Mouse (Mus musculus): ENCODE measurements around the gene Tada2b. TPM values are rescaled to one million over a fixed set of nuclear protein-coding genes. Genes with fewer than 3 reads are reported as not detected.

Tada2b gene
- polyA plus RNA-seq, 1 experiment, result 8.4 TPM

DNA sequence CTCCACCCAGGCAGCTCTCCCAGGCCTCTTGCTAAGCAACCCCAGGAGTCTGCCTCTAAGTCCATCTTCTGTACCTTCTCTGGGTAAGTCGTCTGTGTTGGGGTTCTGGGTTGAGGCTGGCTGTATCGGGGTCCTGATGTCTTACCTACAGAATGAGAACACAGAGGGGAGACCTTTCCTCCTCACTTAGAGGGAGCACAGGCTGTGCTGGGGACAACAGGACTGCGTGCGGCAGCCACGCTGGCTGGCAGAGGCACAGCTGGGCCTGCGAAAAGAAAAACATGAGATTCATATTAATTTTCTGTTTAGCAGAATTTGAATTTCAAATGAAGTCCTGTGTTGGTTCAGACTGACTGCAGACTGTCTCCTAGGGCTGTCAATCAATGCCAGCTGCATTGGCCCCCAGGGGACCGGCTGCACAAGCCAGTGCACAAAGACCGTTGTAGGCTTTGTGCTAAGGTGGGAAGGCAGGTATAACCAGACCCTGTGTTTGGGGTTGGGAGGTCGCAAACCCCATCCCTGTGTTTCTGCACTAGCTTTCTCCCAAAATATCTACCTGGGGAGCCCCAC, 49.6 kb downstream of the Tada2b start:
- Histone ChIP-seq H3K4me3 (ENCODE audit: low read depth, low read length) (no peak overlapping the region), H3K4me1 (ENCODE audit: control insufficient read depth, insufficient read depth, low read length) (no peaks in the 10 kb centered on the region), H3K27me3 (ENCODE audit: control insufficient read depth, insufficient read depth, low read length, poor library complexity, severe bottlenecking) (no peaks in the 10 kb centered on the region), H3K36me3 (ENCODE audit: control insufficient read depth, insufficient read depth, low read length, poor library complexity, severe bottlenecking) (no peaks in the 10 kb centered on the region), H3K9ac (ENCODE audit: low read depth, poor library complexity, severe bottlenecking) (no peak overlapping the region), H3K27ac (ENCODE audit: insufficient read depth, low read length) (no peak overlapping the region), H3K9me3 (replicated peaks; ENCODE audit: control insufficient read depth, insufficient read depth, low read length, poor library complexity, severe bottlenecking) (no peaks in the 10 kb centered on the region)
- no peak for TF ChIP-seq POLR2A (IDR thresholded peaks at IDR 0.05; ENCODE audit: insufficient read depth, low read length)
- TF ChIP-seq CTCF (IDR thresholded peaks at IDR 0.05; ENCODE audit: low read depth, low read length), result no peak
- TF ChIP-seq EP300 (IDR thresholded peaks at IDR 0.05; ENCODE audit: insufficient read depth, low read depth, low read length), result no peak

DNA sequence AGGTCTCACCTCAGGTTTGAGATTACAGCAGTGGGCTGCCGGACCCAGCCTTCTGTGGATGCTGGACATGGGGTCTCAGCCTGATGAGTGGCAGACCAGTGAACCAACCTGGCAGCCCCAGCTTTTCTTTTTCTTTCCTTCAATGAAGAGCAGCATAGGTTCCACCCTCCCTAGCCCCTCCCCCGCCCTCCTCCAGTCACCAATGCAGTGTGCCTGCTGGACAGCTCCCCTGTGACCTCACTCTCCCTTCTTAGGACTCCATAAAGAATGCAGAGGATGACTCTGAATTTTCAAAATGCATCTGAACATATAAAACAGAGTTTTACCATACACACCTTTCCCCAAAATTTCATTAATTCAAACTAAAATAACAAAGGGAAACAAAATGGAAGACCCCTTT, 52.4 kb downstream of the Tada2b start:
- Histone ChIP-seq H3K4me1 (ENCODE audit: control insufficient read depth, insufficient read depth, low read length) (no peaks in the 10 kb centered on the region), H3K9me3 (replicated peaks; ENCODE audit: control insufficient read depth, insufficient read depth, low read length, poor library complexity, severe bottlenecking) (no peaks in the 10 kb centered on the region), H3K36me3 (ENCODE audit: control insufficient read depth, insufficient read depth, low read length, poor library complexity, severe bottlenecking) (no peaks in the 10 kb centered on the region), H3K27me3 (ENCODE audit: control insufficient read depth, insufficient read depth, low read length, poor library complexity, severe bottlenecking) (no peaks in the 10 kb centered on the region), H3K4me3 (ENCODE audit: low read depth, low read length) (no peak overlapping the region), H3K9ac (ENCODE audit: low read depth, poor library complexity, severe bottlenecking) (no peak overlapping the region), H3K27ac (ENCODE audit: insufficient read depth, low read length) (no peak overlapping the region)
- no peak for TF ChIP-seq EP300 (IDR thresholded peaks at IDR 0.05; ENCODE audit: insufficient read depth, low read depth, low read length)
- no peak for TF ChIP-seq CTCF (IDR thresholded peaks at IDR 0.05; ENCODE audit: low read depth, low read length)
- TF ChIP-seq POLR2A (IDR thresholded peaks at IDR 0.05; ENCODE audit: insufficient read depth, low read length), result no peak

DNA sequence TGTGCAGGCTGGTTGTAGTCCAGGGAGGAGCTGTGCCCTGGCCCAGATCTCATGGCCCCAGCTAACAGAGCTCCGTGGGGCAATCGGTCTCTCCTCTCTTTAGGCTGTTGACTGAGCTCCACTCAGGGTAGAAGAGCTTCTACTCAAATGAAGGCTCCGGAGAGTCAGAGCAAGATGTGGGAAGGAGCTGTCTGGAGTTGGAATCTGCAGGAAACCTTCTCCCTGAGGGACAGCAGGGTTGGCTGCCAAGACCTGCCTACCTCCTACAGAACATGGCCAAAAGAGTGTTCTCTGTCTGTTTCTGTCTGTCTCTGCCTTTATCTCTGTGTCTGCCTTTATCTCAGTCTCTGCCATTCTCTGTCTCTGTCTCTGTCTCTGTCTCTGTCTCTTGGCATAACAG, 54.5 kb downstream of the Tada2b start:
- Histone ChIP-seq H3K4me1 (ENCODE audit: control insufficient read depth, insufficient read depth, low read length) (no peaks in the 10 kb centered on the region), H3K36me3 (ENCODE audit: control insufficient read depth, insufficient read depth, low read length, poor library complexity, severe bottlenecking) (no peaks in the 10 kb centered on the region)
- TF ChIP-seq EP300 (IDR thresholded peaks at IDR 0.05; ENCODE audit: insufficient read depth, low read depth, low read length), result no peak
- no peak for TF ChIP-seq POLR2A (IDR thresholded peaks at IDR 0.05; ENCODE audit: insufficient read depth, low read length)
- TF ChIP-seq CTCF (IDR thresholded peaks at IDR 0.05; ENCODE audit: low read depth, low read length), result no peak

DNA sequence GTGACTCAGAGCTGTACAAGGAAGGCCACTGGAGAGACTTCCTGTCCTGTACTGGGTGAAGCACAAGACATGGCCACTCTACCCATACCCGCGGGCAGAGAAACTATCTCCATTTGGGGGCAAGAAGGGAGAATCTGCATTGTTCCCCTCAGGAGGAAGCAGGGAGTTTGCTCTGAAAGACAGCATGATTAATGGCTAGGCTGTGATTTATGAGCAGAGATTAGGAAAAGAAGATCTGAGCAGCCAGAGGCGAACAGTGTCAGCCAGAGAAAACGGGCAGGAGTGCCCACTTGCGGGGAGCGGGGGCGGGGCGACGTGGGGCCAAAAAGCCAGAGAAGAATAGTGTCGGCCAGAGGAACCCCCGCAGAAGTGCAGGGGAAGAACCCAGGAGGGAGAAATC, 56.3 kb downstream of the Tada2b start:
- Histone ChIP-seq H3K9me3 (replicated peaks; ENCODE audit: control insufficient read depth, insufficient read depth, low read length, poor library complexity, severe bottlenecking) (no peaks in the 10 kb centered on the region), H3K9ac (ENCODE audit: low read depth, poor library complexity, severe bottlenecking) (no peak overlapping the region), H3K36me3 (ENCODE audit: control insufficient read depth, insufficient read depth, low read length, poor library complexity, severe bottlenecking) (no peaks in the 10 kb centered on the region), H3K27me3 (ENCODE audit: control insufficient read depth, insufficient read depth, low read length, poor library complexity, severe bottlenecking) (no peaks in the 10 kb centered on the region), H3K4me3 (ENCODE audit: low read depth, low read length) (no peak overlapping the region), H3K27ac (ENCODE audit: insufficient read depth, low read length) (no peak overlapping the region), H3K4me1 (ENCODE audit: control insufficient read depth, insufficient read depth, low read length) (no peaks in the 10 kb centered on the region)
- no peak for TF ChIP-seq CTCF (IDR thresholded peaks at IDR 0.05; ENCODE audit: low read depth, low read length)
- TF ChIP-seq POLR2A (IDR thresholded peaks at IDR 0.05; ENCODE audit: insufficient read depth, low read length), result no peak
- no peak for TF ChIP-seq EP300 (IDR thresholded peaks at IDR 0.05; ENCODE audit: insufficient read depth, low read depth, low read length)

More for the DNA sequence above, 54.5 kb downstream of the Tada2b start:
- no peak overlapping the region for H3K4me3 ChIP-seq (ENCODE audit: low read depth, low read length)
- H3K9me3 ChIP-seq (replicated peaks; ENCODE audit: control insufficient read depth, insufficient read depth, low read length, poor library complexity, severe bottlenecking), result no peaks in the 10 kb centered on the region
- no peak overlapping the region for H3K27ac ChIP-seq (ENCODE audit: insufficient read depth, low read length)
- H3K9ac ChIP-seq (ENCODE audit: low read depth, poor library complexity, severe bottlenecking), result no peak overlapping the region
- no peaks in the 10 kb centered on the region for H3K27me3 ChIP-seq (ENCODE audit: control insufficient read depth, insufficient read depth, low read length, poor library complexity, severe bottlenecking)

DNA sequence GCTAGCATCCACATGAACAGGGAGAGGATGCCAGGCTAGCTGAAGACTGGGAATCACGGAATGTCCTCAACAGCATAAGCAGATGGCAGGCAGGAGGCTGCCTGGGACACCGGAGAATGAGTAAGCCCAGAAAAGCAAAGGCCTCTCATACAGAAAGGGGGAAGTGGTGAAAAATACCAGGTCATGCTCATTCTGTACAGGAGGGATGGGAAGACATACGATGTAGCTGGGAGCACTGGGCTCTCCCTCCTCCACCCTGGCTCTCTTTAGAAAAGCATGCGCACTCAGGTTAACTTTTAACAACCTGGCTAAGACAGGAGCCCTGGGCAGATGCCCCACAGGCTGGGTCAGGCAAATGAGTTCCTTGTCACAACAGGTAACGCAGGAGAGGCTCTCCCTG, 57.7 kb downstream of the Tada2b start:
- Histone ChIP-seq H3K27me3 (ENCODE audit: control insufficient read depth, insufficient read depth, low read length, poor library complexity, severe bottlenecking) (no peaks in the 10 kb centered on the region), H3K27ac (ENCODE audit: insufficient read depth, low read length) (no peak overlapping the region), H3K4me3 (ENCODE audit: low read depth, low read length) (no peak overlapping the region), H3K36me3 (ENCODE audit: control insufficient read depth, insufficient read depth, low read length, poor library complexity, severe bottlenecking) (no peaks in the 10 kb centered on the region), H3K4me1 (ENCODE audit: control insufficient read depth, insufficient read depth, low read length) (no peaks in the 10 kb centered on the region), H3K9me3 (replicated peaks; ENCODE audit: control insufficient read depth, insufficient read depth, low read length, poor library complexity, severe bottlenecking) (no peaks in the 10 kb centered on the region), H3K9ac (ENCODE audit: low read depth, poor library complexity, severe bottlenecking) (no peak overlapping the region)
- TF ChIP-seq POLR2A (IDR thresholded peaks at IDR 0.05; ENCODE audit: insufficient read depth, low read length), result no peak
- TF ChIP-seq CTCF (IDR thresholded peaks at IDR 0.05; ENCODE audit: low read depth, low read length), result no peak
- no peak for TF ChIP-seq EP300 (IDR thresholded peaks at IDR 0.05; ENCODE audit: insufficient read depth, low read depth, low read length)

DNA sequence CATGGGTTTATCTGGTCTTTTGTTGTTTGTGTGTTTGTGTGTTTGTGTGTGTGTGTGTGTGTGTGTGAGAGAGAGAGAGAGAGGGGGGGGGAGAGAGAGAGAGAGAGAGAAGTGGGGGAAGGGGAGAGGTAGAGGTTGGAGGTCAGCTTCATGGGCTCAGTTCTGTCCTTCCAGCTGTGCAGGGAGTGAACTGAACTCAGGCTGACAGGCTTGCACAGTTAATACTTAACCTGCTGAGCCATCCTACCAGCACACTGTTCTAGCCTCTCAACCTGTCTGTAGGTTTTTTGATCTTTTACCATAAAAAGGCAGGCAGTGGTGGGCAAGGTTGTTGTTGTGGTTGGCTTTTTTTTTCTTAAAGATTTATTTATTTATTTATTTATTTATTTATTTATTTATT, 59.4 kb downstream of the Tada2b start:
- Histone ChIP-seq H3K9ac (ENCODE audit: low read depth, poor library complexity, severe bottlenecking) (no peak overlapping the region), H3K9me3 (replicated peaks; ENCODE audit: control insufficient read depth, insufficient read depth, low read length, poor library complexity, severe bottlenecking) (no peaks in the 10 kb centered on the region), H3K4me1 (ENCODE audit: control insufficient read depth, insufficient read depth, low read length) (no peaks in the 10 kb centered on the region), H3K27ac (ENCODE audit: insufficient read depth, low read length) (no peak overlapping the region), H3K36me3 (ENCODE audit: control insufficient read depth, insufficient read depth, low read length, poor library complexity, severe bottlenecking) (no peaks in the 10 kb centered on the region), H3K4me3 (ENCODE audit: low read depth, low read length) (no peak overlapping the region), H3K27me3 (ENCODE audit: control insufficient read depth, insufficient read depth, low read length, poor library complexity, severe bottlenecking) (no peaks in the 10 kb centered on the region)
- TF ChIP-seq POLR2A (IDR thresholded peaks at IDR 0.05; ENCODE audit: insufficient read depth, low read length) (no peak), EP300 (IDR thresholded peaks at IDR 0.05; ENCODE audit: insufficient read depth, low read depth, low read length) (no peak), CTCF (IDR thresholded peaks at IDR 0.05; ENCODE audit: low read depth, low read length) (no peak)

Other genes starting within 250 kb of the Tada2b start
- 1.0 and 1.2 TPM in 2 replicates for gene Sorcs2, start 86.1 kb downstream of the Tada2b start, polyA plus RNA-seq (2011; ENCODE audit: insufficient read depth, insufficient read length, low read depth, missing spikeins)
- gene Grpel1, start 19.3 kb downstream of the Tada2b start, polyA plus RNA-seq (2011; ENCODE audit: insufficient read depth, insufficient read length, low read depth, missing spikeins), result 28.8 and 28.9 TPM in 2 replicates
- 0.33 and 0.37 TPM in 2 replicates for gene Ccdc96, start 303 bp upstream of the Tada2b start, polyA plus RNA-seq (2011; ENCODE audit: insufficient read depth, insufficient read length, low read depth, missing spikeins)
- gene Tbc1d14, start 109.0 kb upstream of the Tada2b start, polyA plus RNA-seq (2011; ENCODE audit: insufficient read depth, insufficient read length, low read depth, missing spikeins), result 28.8 and 31.7 TPM in 2 replicates
- 44.1 and 44.8 TPM in 2 replicates for gene D5Ertd579e, start 211.7 kb upstream of the Tada2b start, polyA plus RNA-seq (2011; ENCODE audit: insufficient read depth, insufficient read length, low read depth, missing spikeins)

Measured in ES-Bruce4 (cell line).